Mouse (Mus musculus) stomach, embryonic 14.5 days (tissue): Measurements from ENCODE around the gene Mta1. TPM values are rescaled to one million over a fixed set of nuclear protein-coding genes. Genes with fewer than 3 reads are reported as not detected.

Experiments
- ATAC-seq: fragments of 200-750 bp; cut with Nextera tagmentation; 2 replicates; pipeline ENCODE4 v1.8.0; 2017; ENCODE audit warnings: low read depth, moderate TSS enrichment; ENCODE audit not compliant: insufficient number of reproducible peaks, insufficient read depth, low FRiP score
- H3K27ac ChIP-seq: fragments of 300-500 bp; sonication (generic); 2 replicates; pipeline ENCODE4 v1.5.1; 2014; ENCODE audit warnings: mild to moderate bottlenecking, low read length, moderate library complexity, mixed read lengths
- H3K27me3 ChIP-seq: fragments of 300-500 bp; sonication (generic); 2 replicates; pipeline ENCODE4 v1.6.1; 2014; ENCODE audit warnings: low read length, control low read depth, mixed read lengths; ENCODE audit not compliant: control insufficient read depth, insufficient read depth
- H3K36me3 ChIP-seq: fragments of 300-500 bp; sonication (generic); 2 replicates; pipeline ENCODE4 v1.6.1; 2014; ENCODE audit warnings: mild to moderate bottlenecking, control low read depth, low read length, moderate library complexity, mixed read lengths; ENCODE audit not compliant: control insufficient read depth, insufficient read depth
- H3K4me1 ChIP-seq: fragments of 300-500 bp; sonication (generic); 2 replicates; pipeline ENCODE4 v1.6.1; 2014; ENCODE audit warnings: low read length, control low read depth, mixed read lengths; ENCODE audit not compliant: control insufficient read depth, insufficient read depth
- H3K4me2 ChIP-seq: fragments of 300-500 bp; sonication (generic); replicated peaks from 2 replicates; pipeline ENCODE4 v1.6.1; 2014; ENCODE audit warnings: low read depth, low read length, control low read depth
- H3K4me3 ChIP-seq: fragments of 300-500 bp; sonication (generic); 2 replicates; pipeline ENCODE4 v1.5.1; 2014; ENCODE audit warnings: low read depth, low read length, control low read depth
- H3K9ac ChIP-seq: fragments of 300-500 bp; sonication (generic); replicated peaks from 2 replicates; pipeline ENCODE4 v1.6.1; 2014; ENCODE audit warnings: low read depth, mild to moderate bottlenecking, control low read depth, low read length, moderate library complexity, mixed read lengths
- H3K9me3 ChIP-seq: fragments of 300-500 bp; sonication (generic); 2 replicates; pipeline ENCODE4 v1.6.1; 2016; ENCODE audit warnings: low read depth, low read length, control low read depth; ENCODE audit not compliant: control insufficient read depth
- WGBS: fragments of 180-500 bp; shearing (Covaris S2); extraction: QIAGEN DNeasy Blood & Tissue Kit; methylation state at CpG from one replicate; pipeline ENCODE4 v1.1.7; 2014; 5-methylcytosine and 5-hydroxymethylcytosine counted together
- polyA plus RNA-seq: library from polyadenylated mRNA; unstranded; fragments of >200 nt; fragmentation: Nextera tagmentation; extraction: Ambion mirVana; gene quantifications from 2 replicates; pipeline ENCODE4 v1.2.1, GENCODE M21; 2014

Gene Mta1
- polyA plus RNA-seq, 1 experiment from 2014 or later, result 21.8 TPM

- H3K36me3 ChIP-seq, result no peaks in the 10 kb centered on the region
- WGBS, result 87% methylated on average over 5 of the region's 5 CpGs
- H3K4me2 ChIP-seq, result no peak overlapping the region
- no peak overlapping the region for H3K27ac ChIP-seq
- no peaks in the 10 kb centered on the region for H3K9me3 ChIP-seq
- peaks cover 24% of the 10 kb centered on the region for H3K4me1 ChIP-seq
- ATAC-seq, result no peak
- H3K27me3 ChIP-seq, result peaks cover 3% of the 10 kb centered on the region; the same call in 1 of the 2 replicates
- no peak overlapping the region for H3K9ac ChIP-seq
- H3K4me3 ChIP-seq, result no peak overlapping the region
These were observed 47.5 kb downstream of the Mta1 start for GRCm38 (mm10) chr12:113145591-113145990.

GRCm38 (mm10) chr12:113146112-113147057, 48.3 kb downstream of the Mta1 start, which contains the start of gene Crip1:
Gene Crip1, plus strand, starts transcription at chr12:113146316.
- peak within 1 kb of the TSS; percentile 35 for H3K4me2 ChIP-seq
- H3K27me3 ChIP-seq, result peaks cover 6% of the 10 kb centered on the region; the same call in 1 of the 2 replicates
- no peak for ATAC-seq
- 0 out of 2 replicates have a peak within 1 kb of the TSS, but pooled peaks have one; percentile 15 for H3K27ac ChIP-seq
- no peaks in the 10 kb centered on the region for H3K36me3 ChIP-seq
- WGBS, result 9% methylated on average over 45 of the region's 45 CpGs
- peaks cover 24% of the 10 kb centered on the region for H3K4me1 ChIP-seq
- no peaks in the 10 kb centered on the region for H3K9me3 ChIP-seq
- H3K9ac ChIP-seq, result no peak within 1 kb of the TSS
- H3K4me3 ChIP-seq, result peak within 1 kb of the TSS; percentile 6; the same call in 1 of the 2 replicates

DNA sequence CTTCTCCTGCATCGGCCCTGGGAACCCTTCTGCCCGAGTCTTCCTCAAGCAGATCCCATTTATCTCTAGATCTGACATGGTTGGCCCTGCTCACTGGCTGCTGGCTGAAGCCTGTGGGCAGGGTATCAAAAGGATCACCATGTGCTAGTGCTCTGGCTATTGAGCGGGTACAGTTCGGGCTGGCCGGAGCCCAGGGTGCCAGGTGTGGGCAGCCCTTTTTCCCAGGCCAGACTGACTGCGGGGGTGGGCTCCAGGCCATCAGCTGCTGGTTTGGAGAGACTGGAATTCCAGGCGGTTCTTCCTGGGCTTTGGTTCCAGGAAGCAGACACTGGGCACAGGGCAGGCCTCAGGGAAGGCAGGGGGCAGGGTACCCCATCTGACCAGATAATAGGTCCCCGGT, 49.4 kb downstream of the Mta1 start:
- no peak overlapping the region for H3K27ac ChIP-seq
- H3K9me3 ChIP-seq, result no peaks in the 10 kb centered on the region
- no peak overlapping the region for H3K4me3 ChIP-seq
- no peak overlapping the region for H3K9ac ChIP-seq
- WGBS, result 79% methylated on average over 8 of the region's 8 CpGs
- ATAC-seq, result no peak
- H3K4me2 ChIP-seq, result no peak overlapping the region
- H3K27me3 ChIP-seq, result 0 out of 2 replicates have a peak, but pooled peaks cover 3% of the 10 kb centered on the region
- no peaks in the 10 kb centered on the region for H3K36me3 ChIP-seq
- H3K4me1 ChIP-seq, result peaks cover 27% of the 10 kb centered on the region

- H3K4me1 ChIP-seq, result peaks cover 20% of the 10 kb centered on the region
- H3K36me3 ChIP-seq, result no peaks in the 10 kb centered on the region
- H3K4me3 ChIP-seq, result no peak overlapping the region
- WGBS, result 40% methylated on average over 16 of the region's 16 CpGs
- H3K9ac ChIP-seq, result no peak overlapping the region
- H3K27me3 ChIP-seq, result 0 out of 2 replicates have a peak, but pooled peaks cover 3% of the 10 kb centered on the region
- no peaks in the 10 kb centered on the region for H3K9me3 ChIP-seq
- H3K27ac ChIP-seq, result no peak overlapping the region
- no peak for ATAC-seq
- H3K4me2 ChIP-seq, result no peak overlapping the region
These were observed 50.4 kb downstream of the Mta1 start for GRCm38 (mm10) chr12:113148381-113149035.

DNA sequence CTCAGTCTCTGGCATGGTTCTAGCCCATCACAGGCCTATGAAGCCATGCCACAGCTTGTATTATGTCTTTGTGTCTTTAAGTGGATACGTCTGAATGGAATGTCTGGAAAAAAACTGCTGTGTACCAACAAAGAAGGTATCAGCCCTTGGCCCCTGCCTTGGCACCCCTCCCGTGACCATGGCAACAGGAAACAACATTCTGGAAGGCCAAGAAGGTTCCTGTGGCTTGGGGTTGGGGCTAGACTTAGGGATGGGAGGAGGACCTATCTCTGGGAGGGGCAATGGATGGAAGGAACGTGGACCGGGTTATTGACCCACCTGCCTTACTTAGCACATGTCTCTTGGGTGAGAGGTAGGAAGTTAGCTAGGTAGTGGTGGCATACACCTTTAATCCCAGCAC, 51.3 kb downstream of the Mta1 start:
- H3K9ac ChIP-seq, result no peak overlapping the region
- H3K27me3 ChIP-seq, result 0 out of 2 replicates have a peak, but pooled peaks cover 3% of the 10 kb centered on the region
- H3K4me3 ChIP-seq, result no peak overlapping the region
- H3K4me2 ChIP-seq, result no peak overlapping the region
- 69% methylated on average over 4 of the region's 4 CpGs for WGBS
- H3K36me3 ChIP-seq, result no peaks in the 10 kb centered on the region
- no peak for ATAC-seq
- H3K27ac ChIP-seq, result no peak overlapping the region
- no peaks in the 10 kb centered on the region for H3K9me3 ChIP-seq
- H3K4me1 ChIP-seq, result peaks cover 20% of the 10 kb centered on the region

DNA sequence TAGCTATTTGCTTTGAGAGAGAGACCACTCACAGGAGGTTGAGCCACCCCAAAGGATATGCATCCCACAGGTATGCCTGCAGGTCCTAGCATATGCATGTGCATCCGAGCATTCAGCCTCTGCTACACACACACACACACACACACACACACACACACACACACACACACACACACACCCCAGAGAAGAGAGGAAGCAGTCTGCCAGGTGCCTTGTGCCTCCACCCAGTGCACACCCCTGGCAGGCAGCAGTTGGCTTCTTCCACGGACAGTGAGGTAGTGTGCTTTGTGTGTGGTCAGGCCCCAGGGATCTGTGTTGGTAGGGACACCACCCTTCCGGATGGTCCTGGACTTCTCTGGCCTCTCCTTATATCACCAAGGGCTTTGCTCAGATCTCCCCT, 51.8 kb downstream of the Mta1 start:
- 0 out of 2 replicates have a peak, but pooled peaks cover 3% of the 10 kb centered on the region for H3K27me3 ChIP-seq
- no peaks in the 10 kb centered on the region for H3K9me3 ChIP-seq
- WGBS, result 77% methylated on average over 3 of the region's 3 CpGs
- no peaks in the 10 kb centered on the region for H3K36me3 ChIP-seq
- no peak overlapping the region for H3K9ac ChIP-seq
- ATAC-seq, result no peak
- H3K4me3 ChIP-seq, result no peak overlapping the region
- no peak overlapping the region for H3K27ac ChIP-seq
- H3K4me1 ChIP-seq, result peaks cover 20% of the 10 kb centered on the region
- no peak overlapping the region for H3K4me2 ChIP-seq

DNA sequence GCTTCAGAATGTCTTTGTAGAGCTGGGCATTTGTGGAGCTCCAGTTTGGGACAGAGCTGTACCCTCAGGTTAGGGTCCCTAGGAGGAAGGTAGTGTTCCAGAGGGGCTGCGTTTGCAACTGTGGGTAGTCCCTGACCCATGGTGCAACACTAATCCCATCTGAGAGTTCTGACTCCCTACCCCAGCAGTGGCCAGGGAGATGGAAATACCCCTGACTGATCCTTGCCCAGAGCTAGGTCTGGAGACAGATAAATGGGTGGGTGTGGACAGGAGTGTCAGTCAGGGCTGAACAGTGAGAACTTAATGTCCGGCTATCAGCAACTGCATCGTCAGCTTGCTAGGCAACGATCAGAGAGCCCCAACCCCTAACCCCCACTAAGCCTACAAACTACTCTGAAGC, 52.5 kb downstream of the Mta1 start:
- no peak overlapping the region for H3K4me2 ChIP-seq
- H3K36me3 ChIP-seq, result no peaks in the 10 kb centered on the region
- H3K9me3 ChIP-seq, result no peaks in the 10 kb centered on the region
- peaks cover 20% of the 10 kb centered on the region for H3K4me1 ChIP-seq
- ATAC-seq, result no peak
- no peak overlapping the region for H3K4me3 ChIP-seq
- H3K9ac ChIP-seq, result no peak overlapping the region
- no peak overlapping the region for H3K27ac ChIP-seq
- 75% methylated on average over 4 of the region's 4 CpGs for WGBS
- H3K27me3 ChIP-seq, result 0 out of 2 replicates have a peak, but pooled peaks cover 3% of the 10 kb centered on the region

GRCm38 (mm10) chr12:113151046-113151445, 53.0 kb downstream of the Mta1 start:
- WGBS, result 65% methylated on average over 8 of the region's 8 CpGs
- 0 out of 2 replicates have a peak overlapping the region, but pooled peaks have one; percentile 79 for H3K4me2 ChIP-seq
- H3K27me3 ChIP-seq, result 0 out of 2 replicates have a peak, but pooled peaks cover 3% of the 10 kb centered on the region
- H3K4me3 ChIP-seq, result no peak overlapping the region
- H3K9ac ChIP-seq, result no peak overlapping the region
- ATAC-seq, result no peak
- H3K9me3 ChIP-seq, result no peaks in the 10 kb centered on the region
- H3K4me1 ChIP-seq, result peaks cover 20% of the 10 kb centered on the region
- no peak overlapping the region for H3K27ac ChIP-seq
- H3K36me3 ChIP-seq, result no peaks in the 10 kb centered on the region
